Mouse (Mus musculus): Measurements from ENCODE around the gene Pik3ap1.

GRCm38 (mm10) chr19:41379195-41379594 lies 5.7 kb downstream of the Pik3ap1 start:
- TF ChIP-seq POLR2A (IDR thresholded peaks at IDR 0.05; ENCODE audit: borderline replicate concordance, extremely low read depth, low read depth, low read length), result no peak
- TF ChIP-seq CTCF (IDR thresholded peaks at IDR 0.05; ENCODE audit: insufficient read depth, low read length), result no peak
